Mouse (Mus musculus): ENCODE results near the gene Fam118a. TPM values are rescaled to one million over a fixed set of nuclear protein-coding genes. Genes with fewer than 3 reads are reported as not detected.
"Not testable (repeated sequence)": the region's sequence is repeated elsewhere in the genome, so short reads cannot be mapped to it uniquely, and the experiment has no call there.

Fam118a gene
- total RNA-seq (2015) (8.4 and 9.9 TPM in 2 replicates), total RNA-seq (2017) (7.5 and 8.8 TPM in 2 replicates)

DNA sequence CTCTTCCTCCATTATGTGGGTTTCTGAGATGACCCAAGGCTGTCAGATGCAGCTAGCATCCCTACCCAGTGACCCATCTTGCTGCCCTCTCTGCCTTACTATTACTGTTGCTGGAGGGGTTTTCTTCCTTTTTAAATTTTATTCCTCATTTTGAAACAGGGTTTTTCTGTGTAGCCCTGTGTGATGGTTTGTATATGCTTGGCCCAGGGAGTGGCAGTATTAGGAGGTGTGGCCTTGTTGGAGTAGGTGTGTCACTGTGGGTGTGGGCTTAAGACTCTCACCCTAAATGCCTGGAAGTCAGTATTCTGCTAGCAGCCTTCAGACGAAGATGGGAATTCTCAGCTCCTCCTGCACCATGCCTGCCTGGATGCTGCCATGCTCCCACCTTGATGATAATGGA is at the start of gene Fam118a:
Gene Fam118a, plus strand, starts transcription at position 301 of the 400 bp plus-strand sequence.
- ATAC-seq (ENCODE audit: poor library complexity, severe bottlenecking), result not testable (repeated sequence)

DNA sequence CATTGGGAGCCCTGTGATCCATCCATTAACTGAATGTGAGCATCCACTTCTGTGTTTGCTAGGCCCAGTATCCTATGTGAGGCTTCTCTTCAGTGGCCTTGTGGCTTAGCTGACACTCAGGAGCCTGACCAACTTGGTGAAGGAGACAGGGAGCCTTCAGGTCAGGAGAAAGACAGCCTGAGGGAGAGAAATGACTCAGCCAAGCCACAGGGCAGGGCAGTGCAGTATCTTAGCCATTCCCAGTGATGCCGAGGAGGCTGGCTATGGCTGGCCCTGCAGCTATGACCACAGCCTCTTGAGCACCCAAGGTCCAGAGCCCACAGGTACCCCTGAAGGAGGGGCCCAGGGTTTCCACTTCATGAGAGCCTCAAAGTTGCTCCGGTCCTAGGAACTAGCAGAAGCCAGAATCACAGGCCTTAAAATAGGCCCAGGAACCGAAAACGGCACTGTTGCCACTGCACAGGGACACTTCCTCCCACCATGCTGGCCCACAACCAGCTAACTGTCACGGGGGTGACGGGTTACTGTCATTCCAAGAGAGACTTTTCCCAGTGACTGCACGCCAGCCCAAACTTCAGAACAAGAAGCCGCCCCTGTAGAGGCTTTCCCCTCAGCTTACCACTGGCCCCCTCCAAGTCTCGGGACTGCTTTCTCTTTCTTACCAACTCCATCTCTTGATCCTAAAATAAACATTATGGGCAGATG is 47.0 kb upstream of the Fam118a start:
- peak; percentile 52; the same call in 1 of the 2 replicates for ATAC-seq (ENCODE audit: poor library complexity, severe bottlenecking)

DNA sequence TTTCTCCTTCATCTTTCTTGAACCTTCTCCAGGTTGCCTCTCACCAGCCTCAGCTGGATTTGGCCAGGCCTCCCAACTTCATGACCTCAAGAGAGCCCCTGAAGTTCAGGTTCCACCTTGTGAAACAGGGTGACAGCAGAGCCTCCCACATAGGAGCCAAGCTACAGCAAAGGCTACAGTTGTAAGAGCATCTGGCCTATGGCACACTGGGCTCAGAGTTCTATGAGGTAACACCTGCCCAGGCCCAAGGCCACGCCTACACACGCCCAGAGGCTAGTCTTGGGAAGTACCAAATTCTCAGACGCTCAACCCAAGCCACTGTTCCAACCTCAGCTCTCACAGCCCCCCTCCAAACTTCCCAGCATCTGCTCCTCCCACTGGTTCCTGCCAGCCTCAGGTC is 45.9 kb upstream of the Fam118a start:
- no peak for ATAC-seq (ENCODE audit: poor library complexity, severe bottlenecking)

DNA sequence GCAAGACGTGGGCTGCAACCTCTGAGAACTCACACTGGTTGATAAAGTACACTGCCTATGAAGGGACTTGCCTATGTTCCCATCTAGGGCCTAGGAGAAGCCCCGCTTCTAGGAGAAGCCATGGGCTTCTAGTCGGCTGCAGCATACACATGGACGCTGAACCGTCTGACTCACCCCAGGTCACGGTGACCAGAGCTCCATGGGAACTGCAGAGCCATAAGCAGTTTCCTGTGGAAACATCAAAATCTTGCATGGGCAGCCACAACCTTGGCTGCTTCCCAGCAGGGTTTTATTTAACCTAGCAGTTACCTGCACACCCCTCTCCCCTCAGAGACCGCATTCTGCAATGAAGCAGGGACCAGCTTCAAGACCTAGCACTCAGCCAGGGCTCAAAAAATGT is 45.0 kb upstream of the Fam118a start:
- no peak for ATAC-seq (ENCODE audit: poor library complexity, severe bottlenecking)

DNA sequence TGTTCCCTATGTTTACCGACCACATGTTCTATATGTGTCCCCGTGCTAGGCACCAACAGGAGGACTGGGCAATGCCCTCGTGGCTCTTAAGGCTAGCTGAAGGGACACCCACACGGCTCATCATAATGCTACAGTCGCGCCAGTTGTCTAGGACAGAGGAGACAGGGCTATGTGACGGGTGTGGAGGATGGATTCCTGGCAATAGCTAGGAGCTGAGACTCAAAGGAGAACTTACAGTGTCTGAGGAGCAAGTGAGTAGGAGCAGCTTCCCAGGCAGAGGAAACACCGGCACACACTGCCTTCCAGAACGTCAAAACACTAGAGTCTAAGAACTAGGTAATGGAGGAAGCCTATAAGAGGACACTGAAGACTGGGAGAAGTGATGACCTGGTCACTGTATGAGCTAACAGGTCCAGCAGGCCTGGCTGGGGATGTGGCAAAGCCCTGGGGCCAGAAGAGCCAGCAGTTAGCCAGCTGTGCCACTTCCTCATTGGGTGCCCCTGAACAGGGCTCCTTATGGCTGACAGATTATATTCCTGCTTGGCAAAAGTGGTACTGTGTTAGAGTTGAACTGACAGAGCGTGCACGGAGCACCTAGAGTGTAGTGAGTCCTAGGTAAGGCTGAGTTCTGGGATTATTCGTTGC is 43.1 kb upstream of the Fam118a start:
- no peak for ATAC-seq (ENCODE audit: poor library complexity, severe bottlenecking)

DNA sequence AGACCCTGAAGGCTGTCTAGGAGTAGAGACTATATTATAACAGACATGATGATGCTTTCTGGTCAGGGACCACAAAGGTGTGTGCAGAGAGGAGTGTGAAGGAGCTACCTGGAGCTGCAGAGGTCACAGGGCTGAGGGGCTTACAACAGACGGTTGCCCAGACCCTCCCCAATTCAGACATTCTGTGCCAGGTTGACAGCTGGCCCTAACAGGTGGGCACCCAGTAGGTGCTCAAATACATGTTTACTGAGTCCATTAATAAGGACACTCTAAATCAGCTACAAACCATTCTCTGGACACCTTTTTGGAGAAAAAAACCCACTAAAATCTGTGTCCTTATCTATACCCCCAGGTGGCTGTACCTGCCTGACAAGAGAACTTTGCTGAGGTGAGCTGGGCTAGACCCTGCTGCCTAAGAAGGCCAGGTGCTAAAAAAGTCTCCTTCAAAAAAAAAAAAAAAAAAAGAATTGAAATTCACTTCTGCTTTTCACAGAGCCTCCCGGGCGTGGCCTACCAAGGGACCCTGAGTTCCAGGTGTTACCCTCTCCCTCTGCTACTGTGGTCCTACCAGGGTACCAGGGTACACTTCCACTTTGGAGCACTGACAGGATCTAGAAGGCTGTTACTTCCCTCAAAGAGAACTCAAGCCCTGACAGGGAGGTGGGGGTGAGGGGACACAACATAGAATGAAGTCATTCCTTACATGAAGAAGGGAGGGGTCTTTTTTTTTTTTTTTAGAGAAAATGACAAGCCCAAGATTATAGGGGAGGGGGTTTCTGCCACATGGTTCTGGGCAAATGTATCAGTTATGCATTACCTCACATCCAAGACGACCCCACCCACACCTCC is 42.4 kb upstream of the Fam118a start:
- ATAC-seq (ENCODE audit: poor library complexity, severe bottlenecking), result peak; percentile 31

DNA sequence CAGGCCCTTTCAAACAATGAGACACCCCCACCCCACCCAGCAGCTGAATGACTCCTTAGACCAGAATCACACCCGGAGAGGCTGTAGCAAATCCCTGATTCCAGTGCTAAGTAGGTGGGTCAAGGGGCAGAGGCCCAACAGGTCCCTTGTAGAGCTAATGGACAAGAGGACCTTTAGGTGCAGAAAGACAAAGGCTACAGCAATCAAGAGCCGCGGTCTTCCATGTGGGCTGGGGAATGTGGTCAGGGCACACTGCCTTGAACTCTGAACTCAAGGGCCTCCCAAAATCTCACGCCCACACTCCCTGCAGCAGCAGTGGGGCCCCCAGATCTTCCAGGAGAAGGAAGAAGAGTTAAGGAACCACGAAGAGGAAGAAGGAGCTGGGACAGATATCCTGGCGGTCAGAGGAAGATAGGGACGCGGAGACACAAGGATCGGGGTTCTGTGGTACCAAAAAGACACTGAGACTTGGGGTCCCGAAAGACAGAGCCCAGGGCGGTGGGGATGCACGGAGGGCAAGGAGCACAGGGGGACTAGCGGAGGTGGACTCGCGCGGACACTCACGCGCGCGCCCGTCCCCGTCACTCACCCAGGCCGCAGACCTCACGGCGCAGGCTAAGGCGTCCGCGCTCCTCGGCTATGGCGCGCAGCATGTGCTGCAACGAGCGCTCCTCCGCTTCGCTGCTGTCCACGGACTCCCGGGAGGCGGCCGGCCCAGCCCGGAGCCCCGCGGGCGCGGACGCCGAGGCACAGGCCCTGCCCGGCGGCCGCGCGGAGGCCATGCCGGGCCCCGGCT is 41.5 kb upstream of the Fam118a start:
- peak; percentile 23 for ATAC-seq (ENCODE audit: poor library complexity, severe bottlenecking)

DNA sequence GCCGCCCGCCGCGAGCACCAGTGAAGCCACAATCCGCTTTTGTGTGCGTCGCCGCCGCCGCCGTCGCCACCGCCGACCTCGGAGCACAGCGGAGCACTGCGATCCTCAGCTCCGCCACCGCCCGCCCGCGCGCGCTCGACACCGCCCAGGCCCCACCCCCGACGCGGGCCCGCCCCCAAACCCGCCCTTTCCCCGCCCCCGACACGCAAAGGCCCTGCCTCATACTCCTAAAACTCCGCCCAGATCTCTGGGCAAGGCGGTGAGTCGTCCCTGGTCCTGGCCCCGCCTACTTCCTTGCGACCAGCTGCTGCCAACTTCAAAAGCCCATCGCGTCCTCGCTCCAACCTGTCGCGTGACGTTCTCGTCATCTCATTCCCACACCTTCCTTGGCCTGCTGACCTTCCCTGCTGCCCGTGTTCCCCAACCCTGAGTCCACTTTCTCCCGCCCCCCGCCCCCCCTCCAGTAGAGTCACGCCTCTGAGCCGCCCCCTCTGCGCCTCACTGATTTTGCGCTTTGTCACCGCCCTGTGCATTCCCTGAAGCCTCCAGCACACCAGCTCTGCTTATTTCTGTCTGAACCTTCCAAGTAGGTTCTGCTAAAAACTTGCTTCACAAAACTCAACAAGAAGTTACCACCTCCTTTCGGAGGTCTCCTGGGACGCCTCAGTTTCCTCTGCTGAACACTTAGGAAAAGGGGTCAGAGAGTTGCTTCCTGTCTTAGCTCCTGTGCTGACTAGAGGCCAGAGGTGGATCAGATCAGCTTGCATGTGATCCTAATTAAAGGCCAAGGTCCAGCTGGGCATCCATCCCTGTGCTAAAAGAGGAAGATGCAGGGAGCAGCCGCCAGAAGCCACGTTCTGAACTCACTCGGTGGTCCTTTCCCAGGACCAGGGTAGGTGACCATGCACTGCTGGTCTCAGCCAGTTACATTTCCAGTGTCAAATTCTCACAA is 40.6 kb upstream of the Fam118a start, which contains the start of gene 5031439G07Rik:
Gene 5031439G07Rik, minus strand, starts transcription at position 678 of the 952 bp plus-strand sequence.
- peak; percentile 86 for ATAC-seq (ENCODE audit: poor library complexity, severe bottlenecking)

DNA sequence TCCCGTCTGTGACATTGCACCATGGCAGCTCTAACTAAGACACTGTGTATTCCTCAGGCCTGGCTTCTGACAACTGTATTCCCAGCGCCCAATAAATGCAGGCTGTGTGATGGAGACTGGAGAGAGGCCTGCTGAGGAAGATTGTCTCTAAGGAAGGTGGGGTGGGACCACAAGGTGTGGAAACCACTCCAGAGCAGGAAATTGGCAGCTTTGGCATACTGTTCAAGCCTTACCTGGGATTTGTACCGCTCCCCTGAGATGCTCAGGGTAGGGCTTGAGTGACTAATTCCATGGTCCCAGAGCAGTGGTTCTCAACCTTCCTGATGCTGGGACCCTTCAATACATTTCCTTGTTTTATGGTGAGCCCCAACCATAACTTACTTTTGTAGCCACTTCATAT is 39.6 kb upstream of the Fam118a start:
- ATAC-seq (ENCODE audit: poor library complexity, severe bottlenecking), result no peak

DNA sequence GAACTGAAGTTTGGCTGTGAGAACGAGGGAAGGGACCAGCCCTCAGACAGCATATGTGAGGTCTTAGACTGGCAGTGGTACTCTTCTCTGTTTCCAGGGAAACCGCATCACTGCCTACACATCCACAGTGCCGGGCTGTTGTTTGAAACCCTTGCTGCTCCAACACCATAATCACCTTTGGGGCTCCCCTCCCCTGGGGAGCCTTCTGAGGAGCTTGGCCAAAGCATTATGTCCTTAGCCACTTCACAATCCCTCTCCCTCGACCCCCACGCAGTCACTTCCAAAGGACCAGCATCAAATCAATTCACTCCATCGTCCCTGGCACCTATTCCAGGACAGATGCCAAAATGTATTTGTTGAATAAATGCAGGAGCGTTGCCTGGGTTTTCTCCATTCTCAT is 39.0 kb upstream of the Fam118a start:
- ATAC-seq (ENCODE audit: poor library complexity, severe bottlenecking), result no peak

DNA sequence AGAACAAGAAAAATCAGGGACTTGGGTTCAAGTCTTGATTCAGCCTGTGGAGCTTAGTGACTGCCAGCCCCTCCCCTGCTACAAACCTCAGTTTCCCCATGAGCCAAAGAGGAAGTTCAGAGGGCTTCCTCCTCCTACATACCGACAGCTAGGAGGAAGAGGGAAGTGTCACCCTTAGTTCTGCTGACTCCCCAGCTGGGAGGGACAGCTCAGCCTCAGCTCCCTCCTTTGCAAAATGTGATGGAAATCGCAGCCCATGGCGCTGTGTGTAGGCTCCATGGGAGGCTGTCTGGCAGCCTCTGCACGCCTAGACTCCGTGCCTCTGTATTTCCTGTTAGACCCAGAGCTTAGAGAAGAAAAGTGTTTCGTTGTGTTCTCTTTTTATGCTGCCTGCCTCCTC is 34.2 kb upstream of the Fam118a start:
- ATAC-seq (ENCODE audit: poor library complexity, severe bottlenecking), result peak; percentile 88

DNA sequence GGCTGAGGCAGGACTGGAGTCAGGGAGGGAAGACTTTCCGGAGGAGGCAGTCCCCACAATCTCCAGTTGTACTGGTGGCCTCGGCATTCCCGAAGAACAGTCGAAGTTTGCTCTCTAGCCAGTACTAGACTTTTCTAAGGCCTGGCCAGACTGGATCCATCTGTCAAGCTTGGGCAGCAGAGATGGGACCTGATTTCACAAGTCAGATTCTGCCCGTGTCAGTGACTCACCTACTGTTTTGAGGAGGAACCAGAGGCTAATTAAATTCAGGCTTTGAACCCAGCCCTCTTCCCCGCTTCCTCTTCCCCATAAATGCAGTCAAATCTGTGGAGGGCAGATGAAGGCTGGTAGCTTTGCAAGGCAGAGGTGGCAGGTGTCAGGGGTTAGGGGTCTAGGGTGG is 33.7 kb upstream of the Fam118a start:
- ATAC-seq (ENCODE audit: poor library complexity, severe bottlenecking), result peak; percentile 76

DNA sequence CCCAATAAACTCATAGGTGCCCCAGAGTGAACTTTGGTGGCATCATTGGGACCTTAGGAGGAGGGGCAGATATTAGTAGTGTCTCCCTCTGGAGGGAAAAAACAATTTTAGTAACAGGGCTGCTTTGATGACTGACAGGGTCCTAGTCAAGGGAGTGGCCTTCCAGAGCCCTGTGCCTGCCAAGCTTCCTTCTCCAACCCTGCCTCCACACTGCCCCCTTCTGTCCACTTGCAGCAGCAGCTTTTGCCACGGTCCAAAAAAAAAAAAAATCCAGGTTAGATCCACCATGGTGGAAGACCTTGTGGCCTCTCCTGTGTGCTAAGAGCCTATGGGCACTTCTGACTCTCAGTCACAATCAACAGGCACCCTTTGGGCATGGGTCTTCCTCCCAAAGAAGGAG is 32.8 kb upstream of the Fam118a start:
- peak; percentile 63 for ATAC-seq (ENCODE audit: poor library complexity, severe bottlenecking)

DNA sequence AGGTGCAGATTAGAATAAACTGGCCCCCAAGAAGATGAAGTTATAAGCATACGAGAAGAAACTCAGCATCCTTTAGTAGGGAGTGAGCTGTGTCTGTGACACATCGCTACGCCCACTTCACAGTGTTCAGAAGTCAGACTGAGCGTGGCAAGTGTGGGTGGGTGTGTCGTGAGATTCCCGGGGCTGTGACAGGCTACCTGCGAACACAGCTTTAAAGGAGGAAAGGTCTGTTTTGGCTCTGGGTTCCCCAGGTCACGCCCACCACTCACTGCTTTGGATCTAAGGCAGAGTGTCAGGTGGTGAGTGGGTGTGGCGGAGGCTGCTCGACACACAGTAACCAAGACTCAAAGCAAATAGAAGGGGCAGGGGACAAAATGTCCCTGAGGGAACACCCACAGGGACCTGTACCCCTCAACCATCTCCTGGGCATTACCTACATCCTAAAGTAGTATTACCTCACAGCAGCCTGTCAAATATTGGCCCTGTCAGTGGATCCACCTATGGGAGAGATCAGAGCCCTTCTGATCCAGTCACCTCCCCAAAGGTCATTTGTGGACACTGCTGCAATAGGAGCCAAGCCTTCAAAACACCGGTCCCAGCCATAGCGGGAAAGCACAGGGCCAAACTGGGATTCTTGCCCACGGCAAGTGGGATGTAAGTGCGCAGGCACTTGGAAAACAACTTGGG is 30.8 kb upstream of the Fam118a start:
- no peak for ATAC-seq (ENCODE audit: poor library complexity, severe bottlenecking)

DNA sequence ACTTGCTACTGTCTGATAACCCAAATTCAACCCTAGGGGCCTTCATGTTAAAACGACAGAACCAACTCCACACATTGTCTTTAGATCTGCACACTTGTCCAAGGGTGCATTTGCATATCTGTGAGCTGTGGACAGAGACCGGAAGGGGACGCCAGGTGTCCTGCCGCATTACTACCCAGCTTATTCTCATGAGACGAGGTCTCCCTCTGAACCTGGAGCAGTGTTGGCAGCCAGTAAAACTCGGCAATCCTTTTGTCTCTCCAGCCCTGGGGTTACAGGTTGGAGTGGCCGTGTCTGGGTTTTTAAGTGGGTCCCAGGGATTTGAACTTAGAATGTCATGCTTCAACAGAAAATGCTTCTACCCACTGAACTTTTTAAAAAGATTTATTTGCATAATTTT is 28.8 kb upstream of the Fam118a start:
- no peak for ATAC-seq (ENCODE audit: poor library complexity, severe bottlenecking)

DNA sequence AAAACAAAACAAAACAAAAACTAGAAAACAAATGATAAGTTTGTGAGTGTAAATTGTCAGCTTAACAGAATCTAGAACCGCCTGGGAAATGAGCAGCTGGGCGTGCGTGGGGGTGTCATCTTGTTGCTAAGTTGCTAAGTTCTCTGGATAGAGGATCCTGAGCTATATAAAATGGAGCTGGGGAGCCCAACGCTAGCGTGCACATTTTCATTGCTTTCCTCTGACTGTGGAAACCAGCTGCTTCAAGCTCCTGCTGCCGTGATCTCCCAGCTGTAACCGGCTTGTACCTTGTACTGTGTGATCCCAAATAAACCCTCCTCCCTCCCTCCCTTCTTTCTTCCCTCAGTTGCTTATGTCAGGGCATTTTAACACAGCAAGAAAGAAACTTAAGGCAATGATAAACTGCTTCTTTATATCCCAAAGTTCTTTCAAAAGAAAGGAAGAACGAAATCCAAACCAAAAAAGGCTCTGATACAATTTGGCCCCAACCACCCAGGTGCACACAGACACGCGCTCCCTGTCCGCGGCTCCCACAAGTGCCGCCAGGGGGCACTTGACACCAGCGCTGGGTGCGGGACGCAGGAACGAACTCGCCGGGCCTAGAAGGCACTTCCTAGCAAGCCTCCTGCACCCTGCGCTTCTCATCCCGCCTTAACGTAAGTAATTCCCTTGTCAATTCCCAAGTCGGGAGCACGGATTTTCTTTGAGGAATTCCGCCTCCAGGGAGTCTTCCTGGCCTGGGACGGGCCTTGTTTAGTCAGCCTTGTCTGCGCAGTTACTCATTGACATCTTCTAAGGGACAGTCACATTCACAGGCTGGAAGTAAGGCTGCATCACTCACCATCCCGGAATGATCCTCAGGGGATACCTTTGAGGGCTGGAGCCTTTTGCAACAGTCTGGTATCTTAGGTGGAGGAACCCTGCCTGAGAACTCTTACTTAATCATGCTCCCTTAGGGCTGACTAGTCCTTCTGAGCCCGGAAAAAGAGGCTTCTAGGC is 27.5 kb upstream of the Fam118a start:
- peak; percentile 100 for ATAC-seq (ENCODE audit: poor library complexity, severe bottlenecking)

DNA sequence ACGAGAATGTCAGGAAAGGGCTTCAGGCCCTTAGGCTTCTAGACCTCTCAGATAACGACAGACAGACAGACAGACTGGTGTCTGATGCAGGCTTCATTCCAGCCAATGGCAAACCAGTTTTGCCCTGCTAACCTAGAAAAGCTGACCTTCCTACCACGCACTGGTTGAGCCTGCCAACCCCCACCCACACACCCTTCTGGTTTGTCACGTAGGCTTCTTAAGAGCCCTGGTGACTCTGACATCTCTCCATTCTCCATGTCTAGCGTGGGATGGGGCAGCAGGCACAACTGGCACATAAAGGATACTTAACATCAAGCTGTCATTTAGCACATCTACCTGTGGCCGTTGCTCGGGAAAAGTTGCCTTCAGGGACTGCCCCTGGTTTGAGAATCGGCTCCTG is 19.1 kb upstream of the Fam118a start:
- ATAC-seq (ENCODE audit: poor library complexity, severe bottlenecking), result no peak
